Mouse (Mus musculus) T-helper 1 cell (primary cell): ENCODE measurements around the gene Arhgap45.
"Not testable (repeated sequence)": the region's sequence is repeated elsewhere in the genome, so short reads cannot be mapped to it uniquely, and the experiment has no call there.

Source experiments
- in situ Hi-C: fragments of 300-600 bp; cut with MboI, MseI; formaldehyde crosslinking; loops from one replicate; pipeline ENCODE4 v1.15.1; 2025; ENCODE audit warnings: high pct_unique_total_duplicates

Arhgap45 gene

DNA sequence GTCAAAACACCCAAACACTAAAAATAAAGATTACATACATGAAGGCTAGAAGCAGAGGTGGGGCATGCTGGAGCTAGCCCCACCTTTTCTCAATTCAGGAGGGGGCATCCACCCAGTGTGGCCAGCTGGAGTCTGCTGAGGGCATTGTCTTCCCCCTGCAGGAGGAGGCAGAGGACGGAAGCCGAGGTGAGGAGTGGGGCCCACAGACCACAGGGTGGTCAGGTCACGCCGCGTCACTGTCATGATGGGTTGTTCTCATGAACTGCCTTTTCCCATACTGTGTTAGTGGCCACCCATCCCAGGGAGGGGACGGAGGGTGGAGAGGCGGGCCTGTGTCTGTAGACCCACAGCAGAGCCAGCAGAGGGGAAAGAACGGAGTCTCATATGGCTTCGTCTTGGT lies 13.7 kb downstream of the Arhgap45 start:
- in situ Hi-C loops: loop anchor here (5.0 kb wide), 1 partner anchor 33 kb away; the partner anchor contains the start of gene Abca7

GRCm38 (mm10) chr10:80030736-80031135 lies 14.3 kb downstream of the Arhgap45 start:
- in situ Hi-C loops: loop anchor here (5.0 kb wide), 1 partner anchor 33 kb away; the partner anchor contains the start of gene Abca7

GRCm38 (mm10) chr10:80032799-80033480 lies 16.5 kb downstream of the Arhgap45 start:
- in situ Hi-C loops: loop anchor here (5.0 kb wide), 1 partner anchor 36 kb away; the partner anchor contains the start of gene Abca7

- in situ Hi-C loops: loop anchor here (5.0 kb wide), 1 partner anchor 36 kb away; the partner anchor contains the start of gene Abca7
Measured at GRCm38 (mm10) chr10:80033511-80034391, 17.3 kb downstream of the Arhgap45 start.

GRCm38 (mm10) chr10:80035148-80035547 lies 18.7 kb downstream of the Arhgap45 start:
- in situ Hi-C loops: no loop called here

DNA sequence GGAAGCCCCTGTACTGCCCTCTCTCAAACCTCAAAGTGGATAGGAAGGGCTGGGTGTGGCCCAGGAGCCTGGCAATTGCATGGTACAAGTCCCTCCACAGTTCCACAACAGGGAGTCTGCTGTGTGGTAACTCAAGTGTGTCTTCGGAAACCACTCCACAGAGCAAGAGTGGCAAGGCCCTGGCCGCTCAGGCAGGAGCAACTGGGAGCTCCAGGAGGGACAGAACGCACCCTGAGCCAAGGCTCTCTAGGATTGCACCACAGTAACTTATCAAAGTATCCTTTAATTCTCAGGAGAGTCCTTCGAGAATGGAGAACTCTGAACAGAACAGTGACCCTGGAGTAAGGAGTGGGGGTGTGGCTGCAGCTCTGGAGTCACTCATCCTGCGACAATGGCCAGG lies 19.2 kb downstream of the Arhgap45 start:
- in situ Hi-C loops: no loop called here

DNA sequence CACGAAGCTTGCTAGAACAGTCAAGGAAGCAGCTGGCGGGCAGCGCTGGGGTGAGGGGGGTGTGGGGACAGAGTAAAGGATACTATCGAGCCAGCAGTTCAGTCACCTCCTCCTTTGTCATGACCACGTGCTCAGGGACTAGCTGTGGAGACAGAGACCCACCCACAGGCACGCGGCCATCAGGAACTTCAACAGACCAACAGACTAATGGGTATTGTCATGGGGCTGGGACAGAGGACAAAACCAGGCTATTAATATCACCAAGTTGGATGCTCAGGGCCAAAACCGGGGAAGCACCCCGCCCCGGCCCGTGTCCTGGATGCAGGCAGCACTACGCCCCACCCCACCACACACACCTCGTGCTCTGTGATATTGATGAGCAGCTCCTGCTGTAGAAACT lies 20.4 kb downstream of the Arhgap45 start:
- in situ Hi-C loops: no loop called here

GRCm38 (mm10) chr10:80039559-80039979 lies 23.1 kb downstream of the Arhgap45 start, which contains the start of gene Polr2e:
Gene Polr2e, minus strand, starts transcription at chr10:80039795.
- in situ Hi-C loops: no loop called here

GRCm38 (mm10) chr10:80041409-80042060 lies 25.1 kb downstream of the Arhgap45 start:
- in situ Hi-C loops: not testable (repeated sequence)

DNA sequence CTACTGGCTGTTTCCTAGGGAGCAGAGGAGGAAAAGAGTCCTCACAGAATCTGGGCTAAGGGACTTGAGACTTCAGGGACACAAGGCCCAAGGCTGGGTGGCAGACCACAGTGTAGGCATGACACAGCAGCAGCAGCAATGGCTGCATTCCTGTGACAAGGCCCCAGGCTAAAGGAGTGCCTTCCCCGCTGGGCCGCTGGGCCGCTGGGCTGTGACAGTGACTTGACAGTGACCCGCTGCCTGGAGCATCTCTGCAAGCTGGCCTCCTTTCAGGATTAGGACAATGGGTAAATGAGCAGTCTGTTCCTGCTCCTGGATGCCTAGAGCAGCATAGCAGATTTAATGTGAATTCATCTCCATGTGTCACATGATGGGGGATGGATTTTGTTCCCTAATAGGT lies 27.6 kb downstream of the Arhgap45 start:
- in situ Hi-C loops: no loop called here

GRCm38 (mm10) chr10:80045364-80045763 lies 28.9 kb downstream of the Arhgap45 start:
- in situ Hi-C loops: not testable (repeated sequence)

DNA sequence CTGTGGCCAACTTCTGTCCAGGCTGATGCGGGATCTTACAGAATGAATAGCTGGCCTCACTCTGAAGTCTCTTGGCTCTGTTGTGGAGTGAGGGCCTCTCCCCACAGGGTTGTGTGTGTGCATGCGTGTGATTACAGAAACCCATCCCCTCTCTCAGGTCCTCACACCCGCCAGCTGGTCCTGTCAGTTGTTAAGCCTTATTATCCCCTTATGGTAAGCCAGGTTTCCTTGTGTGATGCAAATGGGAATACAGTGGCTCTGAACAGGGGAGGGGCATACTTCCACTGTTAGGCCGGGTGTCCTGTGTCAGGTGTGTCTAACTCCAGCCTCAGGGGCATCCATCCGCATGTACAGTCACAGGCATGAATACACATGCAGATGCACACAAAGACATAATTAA lies 29.3 kb downstream of the Arhgap45 start:
- in situ Hi-C loops: no loop called here

DNA sequence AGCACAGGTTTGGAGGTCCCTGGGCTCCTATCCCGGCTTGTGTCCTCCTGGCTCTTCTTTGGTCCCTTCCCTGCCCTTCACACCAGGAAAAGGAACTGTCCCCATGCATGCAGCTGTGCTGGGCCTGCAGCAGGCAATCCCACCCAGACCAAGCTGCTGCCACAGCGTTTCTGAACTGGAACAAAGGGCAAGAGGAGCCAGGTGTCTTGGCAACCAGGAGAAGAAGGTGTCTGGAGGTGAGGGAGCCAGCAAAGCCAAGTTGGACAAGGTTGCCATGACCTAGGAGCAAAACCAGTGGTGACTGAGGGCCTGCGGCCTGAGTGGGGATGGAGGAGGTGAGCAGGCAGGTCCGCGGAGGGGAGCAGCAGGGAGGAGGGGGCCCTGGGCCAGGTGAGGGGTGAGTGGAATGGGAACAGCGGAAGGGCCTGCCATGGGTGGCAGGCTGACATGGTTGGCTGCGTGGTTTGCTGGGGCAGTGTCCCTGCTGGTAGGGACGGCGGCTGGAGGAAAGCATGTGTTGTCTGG lies 30.6 kb downstream of the Arhgap45 start, which contains the start of gene Gpx4:
Gpx4 (plus strand) TSS at position 126 of the 525 bp plus-strand sequence.
- in situ Hi-C loops: no loop called here

GRCm38 (mm10) chr10:80048396-80048795 lies 31.9 kb downstream of the Arhgap45 start:
- in situ Hi-C loops: no loop called here

DNA sequence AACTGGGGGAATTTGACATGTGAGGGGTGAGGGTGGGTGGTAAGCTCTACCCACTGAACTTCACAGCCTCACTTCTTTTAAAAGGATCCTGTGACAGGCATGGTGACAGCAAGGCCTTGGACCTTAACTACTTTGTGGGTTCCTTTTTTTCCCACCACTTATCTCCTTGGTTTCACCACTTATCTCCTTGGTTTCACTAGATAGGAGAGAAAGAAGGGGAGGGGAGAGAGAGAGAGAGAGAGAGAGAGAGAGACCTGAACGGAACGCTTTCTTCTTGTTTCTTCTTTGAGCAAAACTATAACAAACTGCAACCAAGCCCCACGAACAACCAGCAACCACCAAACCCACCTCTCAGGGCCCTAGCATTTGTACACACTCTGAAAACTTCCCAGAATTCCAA lies 32.4 kb downstream of the Arhgap45 start:
- in situ Hi-C loops: no loop called here

DNA sequence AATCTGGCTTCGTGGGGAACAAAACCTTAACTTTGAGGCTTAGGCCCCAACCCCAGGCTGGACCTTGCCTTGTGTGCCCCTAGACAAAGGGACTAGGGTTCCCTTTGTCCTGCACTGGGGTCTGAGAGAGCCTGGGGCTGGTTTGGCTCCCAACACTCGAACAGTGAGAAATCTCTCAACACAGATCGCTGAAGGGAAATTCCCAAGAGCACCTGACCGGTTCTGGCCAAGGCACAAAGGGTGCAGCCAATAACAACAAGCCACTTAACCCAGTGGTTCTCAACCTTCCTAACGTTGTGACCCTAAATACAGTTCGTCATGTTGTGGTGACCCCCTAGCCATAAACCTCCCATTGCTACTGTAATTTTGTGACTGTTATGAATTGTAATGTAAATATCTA lies 33.8 kb downstream of the Arhgap45 start:
- in situ Hi-C loops: no loop called here

- in situ Hi-C loops: no loop called here
Measured at GRCm38 (mm10) chr10:80050885-80051617, 34.6 kb downstream of the Arhgap45 start.

GRCm38 (mm10) chr10:80051618-80052373 lies 35.3 kb downstream of the Arhgap45 start:
- in situ Hi-C loops: no loop called here

GRCm38 (mm10) chr10:80052374-80052764 lies 35.9 kb downstream of the Arhgap45 start:
- in situ Hi-C loops: no loop called here

DNA sequence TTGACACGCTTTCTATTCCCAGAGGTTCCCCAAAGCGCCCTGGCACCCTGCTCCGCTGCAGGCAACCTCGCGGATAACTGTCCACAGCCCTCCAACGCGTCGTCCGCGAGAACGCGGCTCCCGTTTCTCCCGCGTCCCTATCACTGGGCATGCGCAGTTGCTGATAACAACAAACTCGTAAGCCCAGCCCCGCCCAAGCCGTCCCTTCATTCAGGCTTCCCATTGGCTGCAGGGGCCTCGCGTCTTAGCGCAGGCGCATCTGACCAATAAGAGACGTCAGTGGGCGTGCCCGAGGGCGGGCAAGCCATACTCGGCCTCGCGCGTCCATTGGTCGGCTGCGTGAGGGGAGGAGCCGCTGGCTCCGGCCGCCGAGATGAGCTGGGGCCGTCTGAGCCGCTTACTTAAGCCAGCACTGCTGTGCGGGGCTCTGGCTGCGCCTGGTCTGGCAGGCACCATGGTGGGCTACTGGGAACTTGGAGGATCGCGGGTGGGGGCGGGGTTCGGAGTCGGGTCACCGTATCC lies 36.9 kb downstream of the Arhgap45 start:
- in situ Hi-C loops: no loop called here
